Mouse (Mus musculus) 3134 (cell line): ENCODE measurements around the gene Gm7942.
"Not testable (repeated sequence)": the region's sequence is repeated elsewhere in the genome, so short reads cannot be mapped to it uniquely, and the experiment has no call there.

ENCODE experiments used
- DNase-seq: peaks from one replicate; pipeline ENCODE4 v3.0.0-alpha.2; 2011; ENCODE audit warnings: low spot score; ENCODE audit not compliant: insufficient read length; ENCODE audit errors: extremely low read depth

Gene Gm7942

DNA sequence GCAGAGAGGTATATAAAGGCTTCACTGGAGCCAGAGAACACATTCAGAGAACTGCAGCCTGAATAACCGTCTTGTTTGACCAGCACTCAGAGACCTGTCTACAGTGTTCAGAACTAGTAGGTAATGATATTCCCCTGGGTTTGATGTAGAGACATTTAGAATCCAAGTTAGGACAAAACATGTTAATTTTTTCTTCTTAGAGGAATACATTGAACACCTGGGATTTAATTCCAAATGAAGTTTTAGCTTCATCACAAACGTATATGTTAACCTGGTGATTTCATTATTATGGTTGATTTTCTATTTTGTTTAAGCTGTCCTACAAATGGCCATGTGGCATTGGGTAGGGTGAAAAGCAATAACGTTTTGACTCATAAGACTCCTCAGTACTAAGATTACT lies at the start of gene Gm7942:
TSS of gene Gm7942 (plus strand) at position 301 of the 400 bp plus-strand sequence.
- DNase-seq: not testable (repeated sequence)
